Mouse (Mus musculus) forebrain, postnatal 0 days (tissue): Measurements from ENCODE around the gene Vax2. TPM values are rescaled to one million over a fixed set of nuclear protein-coding genes. Genes with fewer than 3 reads are reported as not detected.

Experiments used
- ATAC-seq: fragments of 200-750 bp; cut with Nextera tagmentation; 2 replicates; pipeline ENCODE4 v1.8.0; 2017; ENCODE audit warnings: mild to moderate bottlenecking, moderate library complexity
- DNase-seq: peaks from one replicate; pipeline ENCODE4 v3.0.0-alpha.2; 2015
- H3K27ac ChIP-seq: fragments of 300-500 bp; sonication (generic); 2 replicates; pipeline ENCODE4 v1.5.1; 2014; ENCODE audit warnings: low read depth, mild to moderate bottlenecking, antibody characterized with exemption, low read length, moderate library complexity, mixed read lengths
- H3K27me3 ChIP-seq: fragments of 300-500 bp; sonication (generic); 2 replicates; pipeline ENCODE4 v1.6.1; 2014; ENCODE audit warnings: mild to moderate bottlenecking, low read length, mixed read lengths; ENCODE audit not compliant: insufficient read depth
- H3K36me3 ChIP-seq: fragments of 300-500 bp; sonication (generic); 2 replicates; pipeline ENCODE4 v1.6.1; 2014; ENCODE audit warnings: mild to moderate bottlenecking, moderate library complexity; ENCODE audit not compliant: insufficient read depth
- H3K4me1 ChIP-seq: fragments of 300-500 bp; sonication (generic); 2 replicates; pipeline ENCODE4 v1.6.1; 2014; ENCODE audit warnings: antibody characterized with exemption; ENCODE audit not compliant: insufficient read depth
- H3K4me2 ChIP-seq: fragments of 300-500 bp; sonication (generic); 2 replicates; pipeline ENCODE4 v1.6.1; 2014; ENCODE audit warnings: low read depth, mild to moderate bottlenecking, moderate library complexity
- H3K4me3 ChIP-seq: fragments of 300-500 bp; sonication (generic); 2 replicates; pipeline ENCODE4 v1.5.1; 2014; ENCODE audit warnings: low read depth, low read length, mixed read lengths
- H3K9ac ChIP-seq: fragments of 300-500 bp; sonication (generic); 2 replicates; pipeline ENCODE4 v1.6.1; 2014; ENCODE audit warnings: mild to moderate bottlenecking
- H3K9me3 ChIP-seq: fragments of 300-500 bp; sonication (generic); 2 replicates; pipeline ENCODE4 v1.6.1; 2016; ENCODE audit warnings: low read length
- CTCF ChIP-seq: sonication (generic); IDR thresholded peaks from 2 replicates; pipeline ENCODE4 v1.5.1; 2016; ENCODE audit warnings: antibody characterized with exemption, control low read depth, low read depth
- whole genome bisulfite sequencing: fragments of 180-500 bp; shearing (Covaris S2); extraction: QIAGEN DNeasy Blood & Tissue Kit; methylation state at CpG from one replicate; pipeline ENCODE4 v1.1.7; 2014; 5-methylcytosine and 5-hydroxymethylcytosine counted together
- polyA plus RNA-seq: library from polyadenylated mRNA; unstranded; fragments of >200 nt; fragmentation: Nextera tagmentation; extraction: Ambion mirVana; gene quantifications from 2 replicates; pipeline ENCODE4 v1.2.1, GENCODE M21; 2015
- total RNA-seq: library from RNA; depleted of rRNA; stranded (reverse); fragments of >200 nt; gene quantifications from 2 replicates; pipeline ENCODE4 v1.2.3, GENCODE M21; 2014; rRNA removed

Gene Vax2
- total and polyA plus RNA-seq, 2 experiments from 2014 or later: not detected

DNA sequence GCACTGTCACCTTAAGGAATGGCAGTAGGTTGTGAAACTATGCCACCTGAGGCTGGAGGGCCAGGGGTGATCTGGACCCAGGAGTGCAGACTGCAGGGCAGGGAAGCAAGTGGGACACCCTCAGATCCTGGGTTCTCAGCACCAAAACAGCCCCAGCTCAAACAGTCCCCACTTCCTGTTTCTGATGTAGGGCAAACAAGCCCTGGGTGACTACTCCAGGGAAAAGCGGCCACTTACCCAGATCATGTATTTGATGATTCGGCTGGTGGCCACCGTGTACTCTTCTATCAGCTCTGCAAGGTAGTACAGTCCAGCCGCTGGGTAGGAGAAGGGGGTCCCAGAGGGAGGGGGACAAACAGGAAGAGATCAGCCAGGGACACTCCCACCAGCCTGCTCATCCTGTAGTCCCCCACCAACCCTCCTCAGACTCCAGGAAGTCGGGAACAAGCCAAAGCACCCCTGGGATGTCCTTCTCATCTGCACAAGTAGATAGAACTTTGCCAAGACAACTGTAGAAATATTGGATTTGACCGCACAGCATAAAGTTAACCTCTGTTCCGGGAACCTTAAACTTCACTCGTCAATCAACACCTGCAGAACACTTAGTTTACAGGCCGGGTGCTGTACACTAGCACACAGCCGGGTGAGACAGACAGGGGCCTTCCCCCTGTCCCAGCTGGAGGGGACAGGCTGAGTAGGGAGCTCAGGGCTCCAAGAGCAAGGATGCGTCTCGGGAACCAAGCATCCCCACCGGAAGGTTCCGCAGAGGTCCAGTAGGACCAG lies 63.9 kb downstream of the Vax2 start:
- H3K27me3 ChIP-seq: no peaks in the 10 kb centered on the region
- TF ChIP-seq CTCF: no peak
- H3K9me3 ChIP-seq: no peaks in the 10 kb centered on the region
- peak overlapping the region; percentile 86 for H3K9ac ChIP-seq
- peaks cover 13% of the 10 kb centered on the region for H3K36me3 ChIP-seq
- WGBS: 2% methylated on average over 14 of the region's 14 CpGs
- ATAC-seq: peak; percentile 30
- H3K4me3 ChIP-seq: peak overlapping the region; percentile 95
- H3K4me1 ChIP-seq: peaks cover 9% of the 10 kb centered on the region; the same call in 1 of the 2 replicates
- peak overlapping the region; percentile 88 for H3K4me2 ChIP-seq
- H3K27ac ChIP-seq: peak overlapping the region; percentile 76
- DNase-seq: peak; percentile 29

DNA sequence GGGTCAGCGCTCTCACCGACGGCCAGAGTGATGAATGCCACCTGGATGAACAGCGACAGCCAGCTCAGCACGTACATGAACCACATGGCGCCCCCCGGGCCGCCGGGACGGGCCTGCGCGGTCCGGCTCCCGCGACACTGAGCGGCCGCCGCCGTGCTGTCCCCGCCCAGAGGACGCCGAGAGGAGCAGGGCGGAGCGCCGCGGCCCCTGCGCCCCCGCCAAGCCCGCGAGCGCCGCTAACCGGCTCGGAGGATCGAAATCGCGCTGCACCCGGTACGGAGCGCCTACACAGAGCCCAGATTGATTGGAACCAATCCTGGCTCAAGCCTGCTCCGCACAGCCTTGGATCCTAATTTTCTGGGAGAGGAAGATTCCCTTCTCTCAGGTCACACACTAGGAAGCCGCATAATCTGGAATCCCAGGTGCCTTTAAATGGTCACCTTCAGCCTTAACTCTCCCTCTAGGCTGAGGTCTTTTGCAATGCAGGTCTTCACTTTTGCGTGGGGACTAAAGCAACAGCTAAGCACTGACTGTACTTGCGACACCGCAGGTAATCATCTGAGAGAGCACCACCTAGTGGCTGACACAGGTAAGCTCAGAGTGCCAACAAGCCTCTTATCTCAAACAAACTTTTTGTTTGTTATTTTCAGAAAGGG lies 64.7 kb downstream of the Vax2 start, which contains the start of gene Tex261:
Gene Tex261 (minus strand): TSS at position 176 of the 656 bp plus-strand sequence.
- peak; percentile 75 for TF ChIP-seq CTCF
- Histone ChIP-seq H3K9ac (peak within 1 kb of the TSS; percentile 86), H3K4me1 (peaks cover 9% of the 10 kb centered on the region; the same call in 1 of the 2 replicates), H3K36me3 (peaks cover 9% of the 10 kb centered on the region), H3K9me3 (no peaks in the 10 kb centered on the region), H3K27me3 (no peaks in the 10 kb centered on the region), H3K4me2 (peak within 1 kb of the TSS; percentile 88), H3K4me3 (peak within 1 kb of the TSS; percentile 95), H3K27ac (peak within 1 kb of the TSS; percentile 76)
- DNase-seq: peak; percentile 94
- peak; percentile 99 for ATAC-seq
- WGBS: under 1% methylated on average over 45 of the region's 45 CpGs

GRCm38 (mm10) chr6:83778306-83778705 lies 67.2 kb downstream of the Vax2 start:
- DNase-seq (no peak), ATAC-seq (no peak)
- Histone ChIP-seq H3K36me3 (no peaks in the 10 kb centered on the region), H3K9me3 (no peaks in the 10 kb centered on the region), H3K4me3 (no peak overlapping the region), H3K4me2 (no peak overlapping the region), H3K27ac (no peak overlapping the region), H3K4me1 (peaks cover 9% of the 10 kb centered on the region; the same call in 1 of the 2 replicates), H3K9ac (no peak overlapping the region), H3K27me3 (no peaks in the 10 kb centered on the region)
- WGBS: 91% methylated on average over 7 of the region's 7 CpGs
- no peak for TF ChIP-seq CTCF

GRCm38 (mm10) chr6:83779026-83779425 lies 68.0 kb downstream of the Vax2 start:
- Histone ChIP-seq H3K9ac (no peak overlapping the region), H3K4me3 (no peak overlapping the region), H3K4me1 (peaks cover 7% of the 10 kb centered on the region; the same call in 1 of the 2 replicates), H3K27me3 (no peaks in the 10 kb centered on the region), H3K36me3 (no peaks in the 10 kb centered on the region), H3K27ac (no peak overlapping the region), H3K9me3 (no peaks in the 10 kb centered on the region), H3K4me2 (no peak overlapping the region)
- TF ChIP-seq CTCF: peak; percentile 78
- 8% methylated on average over 5 of the region's 5 CpGs for WGBS
- DNase-seq (peak; percentile 50), ATAC-seq (no peak)

- Histone ChIP-seq H3K9ac (no peak overlapping the region), H3K4me3 (no peak overlapping the region), H3K9me3 (no peaks in the 10 kb centered on the region), H3K27ac (no peak overlapping the region), H3K4me1 (no peaks in the 10 kb centered on the region), H3K4me2 (no peak overlapping the region), H3K27me3 (no peaks in the 10 kb centered on the region), H3K36me3 (no peaks in the 10 kb centered on the region)
- no peak for DNase-seq
- 93% methylated on average over 3 of the region's 3 CpGs for WGBS
- no peak for ATAC-seq
- no peak for TF ChIP-seq CTCF
These were observed 75.4 kb downstream of the Vax2 start for GRCm38 (mm10) chr6:83786426-83786825.

Other genes with a start within 250 kb of the Vax2 start
- 35.3 and 44.5 TPM in 2 replicates for gene Dguok, start 204.3 kb upstream of the Vax2 start, total RNA-seq
- gene Dguok, start 204.3 kb upstream of the Vax2 start, polyA plus RNA-seq: 47.8 and 52.1 TPM in 2 replicates
- 0.38 and 2.2 TPM in 2 replicates for gene Actg2, start 175.0 kb upstream of the Vax2 start, total RNA-seq
- 1.0 and 1.6 TPM in 2 replicates for gene Actg2, start 175.0 kb upstream of the Vax2 start, polyA plus RNA-seq
- gene Stambp, start 138.5 kb upstream of the Vax2 start, total RNA-seq: 11.2 and 13.9 TPM in 2 replicates
- 64.7 and 72.3 TPM in 2 replicates for gene Stambp, start 138.5 kb upstream of the Vax2 start, polyA plus RNA-seq
- gene Clec4f, start 55.1 kb upstream of the Vax2 start, total RNA-seq: not detected in 2 replicates
- 0.28 TPM in 1 of 2 replicates, not detected in the other for gene Clec4f, start 55.1 kb upstream of the Vax2 start, polyA plus RNA-seq
- not detected in 2 replicates for gene Cd207, start 33.4 kb upstream of the Vax2 start, total RNA-seq
- gene Cd207, start 33.4 kb upstream of the Vax2 start, polyA plus RNA-seq: not detected in 2 replicates
- 0.19 and 0.77 TPM in 2 replicates for gene Atp6v1b1, start 31.7 kb downstream of the Vax2 start, total RNA-seq
- gene Atp6v1b1, start 31.7 kb downstream of the Vax2 start, polyA plus RNA-seq: 0.38 and 0.53 TPM in 2 replicates
- gene Ankrd53, start 51.4 kb downstream of the Vax2 start, total RNA-seq: not detected in 2 replicates
- not detected in 2 replicates for gene Ankrd53, start 51.4 kb downstream of the Vax2 start, polyA plus RNA-seq
- 30.7 and 42.3 TPM in 2 replicates for gene Tex261, start 64.5 kb downstream of the Vax2 start, total RNA-seq
- 80.4 and 81.7 TPM in 2 replicates for gene Tex261, start 64.5 kb downstream of the Vax2 start, polyA plus RNA-seq
- 80.7 and 81.2 TPM in 2 replicates for gene Nagk, start 83.7 kb downstream of the Vax2 start, total RNA-seq
- 81.0 and 99.0 TPM in 2 replicates for gene Nagk, start 83.7 kb downstream of the Vax2 start, polyA plus RNA-seq
- gene Paip2b, start 120.5 kb downstream of the Vax2 start, total RNA-seq: 66.2 and 75.0 TPM in 2 replicates
- 28.3 and 28.6 TPM in 2 replicates for gene Paip2b, start 120.5 kb downstream of the Vax2 start, polyA plus RNA-seq
- 123 and 143 TPM in 2 replicates for gene Zfp638, start 155.8 kb downstream of the Vax2 start, total RNA-seq
- gene Zfp638, start 155.8 kb downstream of the Vax2 start, polyA plus RNA-seq: 45.9 and 56.4 TPM in 2 replicates